Mouse (Mus musculus) cerebellum, adult 2 months (tissue): ENCODE measurements around the gene Epn1.

Experiments
- CTCF ChIP-seq: fragments of 200-500 bp; IDR thresholded peaks from 2 replicates; pipeline ENCODE4 v1.5.1; 2011; ENCODE audit warnings: low read depth, mild to moderate bottlenecking, control low read depth, low read length, moderate library complexity, borderline replicate concordance; ENCODE audit not compliant: insufficient read depth
- POLR2A ChIP-seq: fragments of 200-500 bp; IDR thresholded peaks from 2 replicates; pipeline ENCODE4 v1.6.1; 2011; ENCODE audit warnings: low read length, control low read depth, borderline replicate concordance; ENCODE audit not compliant: insufficient read depth

- no peak for TF ChIP-seq CTCF
- TF ChIP-seq POLR2A, result no peak
Measured at GRCm38 (mm10) chr7:5057804-5058203, 22.2 kb upstream of the Epn1 start.
